Mouse (Mus musculus) embryonic fibroblast, embryonic 13.5 days (primary cell): ENCODE measurements around the gene L1td1.

Experiments used
- CTCF ChIP-seq: IDR thresholded peaks from 2 replicates; pipeline ENCODE4 v1.5.1; 2011; ENCODE audit warnings: mild to moderate bottlenecking, control low read depth, low read length, moderate library complexity, borderline replicate concordance; ENCODE audit not compliant: insufficient read depth
- POLR2A ChIP-seq: IDR thresholded peaks from 2 replicates; pipeline ENCODE4 v1.6.1; 2011; ENCODE audit warnings: low read depth, mild to moderate bottlenecking, control low read depth, low read length, moderate library complexity

- TF ChIP-seq POLR2A (no peak), CTCF (no peak)
Measured at GRCm38 (mm10) chr4:98776721-98777427, 50.3 kb downstream of the L1td1 start.
